Mouse (Mus musculus) midbrain, embryonic 13.5 days (tissue): ENCODE results near the gene Mvp. TPM values are rescaled to one million over a fixed set of nuclear protein-coding genes. Genes with fewer than 3 reads are reported as not detected.

ENCODE experiments used
- ATAC-seq: fragments of 200-750 bp; cut with Nextera tagmentation; 2 replicates; pipeline ENCODE4 v1.8.0; 2017; ENCODE audit warnings: mild to moderate bottlenecking, moderate TSS enrichment, moderate library complexity
- H3K27ac ChIP-seq: fragments of 300-500 bp; sonication (generic); 2 replicates; pipeline ENCODE4 v1.5.1; 2015; ENCODE audit warnings: inconsistent platforms, mild to moderate bottlenecking, moderate library complexity
- H3K27me3 ChIP-seq: fragments of 300-500 bp; sonication (generic); 2 replicates; pipeline ENCODE4 v1.6.1; 2015; ENCODE audit warnings: mild to moderate bottlenecking, inconsistent platforms
- H3K36me3 ChIP-seq: fragments of 300-500 bp; sonication (generic); 2 replicates; pipeline ENCODE4 v1.6.1; 2015; ENCODE audit warnings: mild to moderate bottlenecking, inconsistent platforms
- H3K4me1 ChIP-seq: fragments of 300-500 bp; sonication (generic); replicated peaks from 2 replicates; pipeline ENCODE4 v1.6.1; 2015; ENCODE audit warnings: inconsistent platforms
- H3K4me2 ChIP-seq: fragments of 300-500 bp; sonication (generic); replicated peaks from 2 replicates; pipeline ENCODE4 v1.6.1; 2015; ENCODE audit warnings: moderate library complexity, mild to moderate bottlenecking, inconsistent platforms
- H3K4me3 ChIP-seq: fragments of 300-500 bp; sonication (generic); replicated peaks from 2 replicates; pipeline ENCODE4 v1.5.1; 2015; ENCODE audit warnings: mild to moderate bottlenecking, inconsistent platforms
- H3K9ac ChIP-seq: fragments of 300-500 bp; sonication (generic); replicated peaks from 2 replicates; pipeline ENCODE4 v1.6.1; 2015; ENCODE audit warnings: mild to moderate bottlenecking, inconsistent platforms
- H3K9me3 ChIP-seq: fragments of 300-500 bp; sonication (generic); 2 replicates; pipeline ENCODE4 v1.6.1; 2016; ENCODE audit warnings: mild to moderate bottlenecking, inconsistent platforms
- WGBS: fragments of 180-500 bp; shearing (Covaris S2); methylation state at CpG from one replicate; pipeline ENCODE4 v1.1.7; 2015; 5-methylcytosine and 5-hydroxymethylcytosine counted together
- polyA plus RNA-seq: library from polyadenylated mRNA; unstranded; fragments of >200 nt; fragmentation: Nextera tagmentation; extraction: Ambion mirVana; gene quantifications from 2 replicates; pipeline ENCODE4 v1.2.1, GENCODE M21; 2015

The Mvp gene
- polyA plus RNA-seq, 1 experiment from 2014 or later: 3.7 TPM

DNA sequence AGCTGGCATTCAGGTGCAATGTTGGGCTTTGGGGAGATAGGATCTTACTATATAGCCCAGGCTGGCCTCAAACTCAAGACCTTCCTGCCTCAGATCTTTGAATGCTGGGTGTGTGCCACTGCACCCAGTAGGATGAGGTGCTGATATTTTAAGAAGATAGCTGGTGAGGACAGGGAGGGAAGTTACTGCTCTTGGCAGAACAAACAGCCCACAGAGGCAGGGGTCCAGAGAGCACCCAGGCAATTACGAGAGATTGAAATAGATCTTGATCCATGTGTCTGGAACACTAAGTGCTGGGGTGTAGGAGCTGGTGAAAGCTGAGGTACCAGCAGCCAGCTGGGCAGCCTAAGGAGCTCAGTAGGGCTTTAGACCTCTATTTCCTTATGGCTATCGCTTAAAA is 32.8 kb downstream of the Mvp start:
- no peak overlapping the region for H3K27ac ChIP-seq
- no peak for ATAC-seq
- H3K9me3 ChIP-seq: no peaks in the 10 kb centered on the region
- no peak overlapping the region for H3K9ac ChIP-seq
- peaks cover 17% of the 10 kb centered on the region for H3K4me1 ChIP-seq
- H3K4me2 ChIP-seq: no peak overlapping the region
- no peaks in the 10 kb centered on the region for H3K27me3 ChIP-seq
- 92% methylated on average over 2 of the region's 2 CpGs for WGBS
- no peak overlapping the region for H3K4me3 ChIP-seq
- H3K36me3 ChIP-seq: peaks cover 35% of the 10 kb centered on the region

GRCm38 (mm10) chr7:126978841-126979240 is 35.6 kb downstream of the Mvp start:
- Histone ChIP-seq H3K27me3 (no peaks in the 10 kb centered on the region), H3K4me3 (no peak overlapping the region), H3K36me3 (peaks cover 35% of the 10 kb centered on the region), H3K9me3 (no peaks in the 10 kb centered on the region), H3K4me2 (no peak overlapping the region), H3K4me1 (peaks cover 17% of the 10 kb centered on the region), H3K27ac (no peak overlapping the region), H3K9ac (no peak overlapping the region)
- ATAC-seq: no peak
- 94% methylated on average over 6 of the region's 6 CpGs for WGBS

- Histone ChIP-seq H3K4me1 (peaks cover 17% of the 10 kb centered on the region), H3K4me3 (peak overlapping the region; percentile 100), H3K4me2 (peak overlapping the region; percentile 93), H3K36me3 (peaks cover 39% of the 10 kb centered on the region), H3K27ac (peak overlapping the region; percentile 96), H3K27me3 (no peaks in the 10 kb centered on the region; the same call in 1 of the 2 replicates), H3K9me3 (no peaks in the 10 kb centered on the region), H3K9ac (peak overlapping the region; percentile 99)
- WGBS: 31% methylated on average over 14 of the region's 14 CpGs
- ATAC-seq: no peak; the same call in 1 of the 2 replicates
Observed at GRCm38 (mm10) chr7:126976878-126977459, 37.5 kb downstream of the Mvp start.

- Histone ChIP-seq H3K4me2 (peak within 1 kb of the TSS; percentile 93), H3K36me3 (peaks cover 43% of the 10 kb centered on the region), H3K4me3 (peak within 1 kb of the TSS; percentile 100), H3K9me3 (no peaks in the 10 kb centered on the region), H3K4me1 (peaks cover 17% of the 10 kb centered on the region), H3K9ac (peak within 1 kb of the TSS; percentile 99), H3K27ac (peak within 1 kb of the TSS; percentile 96), H3K27me3 (no peaks in the 10 kb centered on the region; the same call in 1 of the 2 replicates)
- WGBS: under 1% methylated on average over 55 of the region's 55 CpGs
- ATAC-seq: peak; percentile 96
Observed at GRCm38 (mm10) chr7:126975950-126976866, 38.2 kb downstream of the Mvp start, which contains the start of gene Cdiptos. Gene Cdiptos, minus strand, starts transcription at chr7:126976098.

GRCm38 (mm10) chr7:126975893-126975949 is 38.7 kb downstream of the Mvp start, which contains the start of gene Cdipt:
Gene Cdipt, plus strand, starts transcription at chr7:126975914.
- WGBS: 0% methylated on average over 1 of the region's 1 CpGs
- peaks cover 43% of the 10 kb centered on the region for H3K36me3 ChIP-seq
- no peaks in the 10 kb centered on the region; the same call in 1 of the 2 replicates for H3K27me3 ChIP-seq
- peak within 1 kb of the TSS; percentile 96 for H3K27ac ChIP-seq
- H3K9ac ChIP-seq: peak within 1 kb of the TSS; percentile 99
- ATAC-seq: no peak
- peak within 1 kb of the TSS; percentile 100 for H3K4me3 ChIP-seq
- H3K4me1 ChIP-seq: peaks cover 17% of the 10 kb centered on the region
- peak within 1 kb of the TSS; percentile 93 for H3K4me2 ChIP-seq
- no peaks in the 10 kb centered on the region for H3K9me3 ChIP-seq

GRCm38 (mm10) chr7:126975493-126975892 is 38.9 kb downstream of the Mvp start:
- H3K4me2 ChIP-seq: peak overlapping the region; percentile 93
- peak overlapping the region; percentile 100; the same call in 1 of the 2 replicates for H3K4me3 ChIP-seq
- no peak; the same call in 1 of the 2 replicates for ATAC-seq
- H3K4me1 ChIP-seq: peaks cover 17% of the 10 kb centered on the region
- H3K9me3 ChIP-seq: no peaks in the 10 kb centered on the region
- 13% methylated on average over 8 of the region's 8 CpGs for WGBS
- H3K27me3 ChIP-seq: no peaks in the 10 kb centered on the region; the same call in 1 of the 2 replicates
- peaks cover 44% of the 10 kb centered on the region for H3K36me3 ChIP-seq
- no peak overlapping the region for H3K9ac ChIP-seq
- no peak overlapping the region for H3K27ac ChIP-seq

DNA sequence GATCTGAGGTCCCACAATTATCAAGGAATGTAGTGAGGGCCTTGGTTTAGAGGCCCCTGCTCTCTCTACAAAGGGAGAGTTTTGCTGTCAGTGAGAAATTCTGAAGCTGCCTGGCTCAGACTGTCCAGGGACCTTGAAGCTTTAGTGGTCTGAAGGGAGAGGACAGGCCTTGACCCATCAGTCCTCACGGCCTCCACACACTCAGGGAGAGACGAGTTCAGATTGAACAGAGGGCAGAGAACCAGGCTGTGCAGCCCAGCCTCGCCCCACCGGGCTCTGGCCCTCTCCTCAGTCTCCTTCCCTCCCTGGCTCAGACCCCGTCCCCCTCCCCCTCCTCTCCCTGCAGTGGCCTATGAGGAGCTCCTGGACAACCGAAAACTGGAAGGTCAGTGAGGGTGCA is 47.1 kb downstream of the Mvp start:
- Histone ChIP-seq H3K9ac (no peak overlapping the region), H3K27me3 (peaks cover 20% of the 10 kb centered on the region), H3K9me3 (no peaks in the 10 kb centered on the region; the same call in 1 of the 2 replicates), H3K4me3 (no peak overlapping the region), H3K4me2 (no peak overlapping the region), H3K27ac (no peak overlapping the region), H3K36me3 (peaks cover 88% of the 10 kb centered on the region), H3K4me1 (no peaks in the 10 kb centered on the region)
- ATAC-seq: no peak
- 62% methylated on average over 6 of the region's 6 CpGs for WGBS

- peaks cover 88% of the 10 kb centered on the region for H3K36me3 ChIP-seq
- H3K27ac ChIP-seq: no peak overlapping the region
- H3K4me2 ChIP-seq: no peak overlapping the region
- no peak for ATAC-seq
- H3K27me3 ChIP-seq: peaks cover 37% of the 10 kb centered on the region
- no peak overlapping the region for H3K9ac ChIP-seq
- WGBS: 67% methylated on average over 3 of the region's 3 CpGs
- no peak overlapping the region for H3K4me3 ChIP-seq
- H3K4me1 ChIP-seq: no peaks in the 10 kb centered on the region
- no peaks in the 10 kb centered on the region; the same call in 1 of the 2 replicates for H3K9me3 ChIP-seq
Observed at GRCm38 (mm10) chr7:126965568-126965967, 48.9 kb downstream of the Mvp start.

GRCm38 (mm10) chr7:126963548-126964286 is 50.7 kb downstream of the Mvp start:
- no peaks in the 10 kb centered on the region for H3K9me3 ChIP-seq
- no peaks in the 10 kb centered on the region for H3K4me1 ChIP-seq
- H3K9ac ChIP-seq: no peak overlapping the region
- 30% methylated on average over 19 of the region's 19 CpGs for whole genome bisulfite sequencing
- ATAC-seq: no peak
- H3K36me3 ChIP-seq: peaks cover 87% of the 10 kb centered on the region
- peaks cover 38% of the 10 kb centered on the region for H3K27me3 ChIP-seq
- H3K27ac ChIP-seq: no peak overlapping the region
- no peak overlapping the region for H3K4me3 ChIP-seq
- no peak overlapping the region for H3K4me2 ChIP-seq

- WGBS: 88% methylated on average over 4 of the region's 4 CpGs
- H3K27ac ChIP-seq: no peak overlapping the region
- H3K9me3 ChIP-seq: no peaks in the 10 kb centered on the region
- no peak overlapping the region for H3K9ac ChIP-seq
- H3K36me3 ChIP-seq: peaks cover 87% of the 10 kb centered on the region
- no peak overlapping the region for H3K4me2 ChIP-seq
- no peak for ATAC-seq
- H3K4me1 ChIP-seq: no peaks in the 10 kb centered on the region
- H3K4me3 ChIP-seq: no peak overlapping the region
- H3K27me3 ChIP-seq: peaks cover 38% of the 10 kb centered on the region
Observed at GRCm38 (mm10) chr7:126961965-126962364, 52.5 kb downstream of the Mvp start.

GRCm38 (mm10) chr7:126961095-126961494 is 53.3 kb downstream of the Mvp start:
- Histone ChIP-seq H3K27ac (no peak overlapping the region), H3K36me3 (peaks cover 83% of the 10 kb centered on the region), H3K4me1 (no peaks in the 10 kb centered on the region), H3K4me2 (no peak overlapping the region), H3K9me3 (no peaks in the 10 kb centered on the region), H3K9ac (no peak overlapping the region), H3K4me3 (no peak overlapping the region), H3K27me3 (peaks cover 38% of the 10 kb centered on the region)
- 88% methylated on average over 5 of the region's 5 CpGs for WGBS
- no peak for ATAC-seq

DNA sequence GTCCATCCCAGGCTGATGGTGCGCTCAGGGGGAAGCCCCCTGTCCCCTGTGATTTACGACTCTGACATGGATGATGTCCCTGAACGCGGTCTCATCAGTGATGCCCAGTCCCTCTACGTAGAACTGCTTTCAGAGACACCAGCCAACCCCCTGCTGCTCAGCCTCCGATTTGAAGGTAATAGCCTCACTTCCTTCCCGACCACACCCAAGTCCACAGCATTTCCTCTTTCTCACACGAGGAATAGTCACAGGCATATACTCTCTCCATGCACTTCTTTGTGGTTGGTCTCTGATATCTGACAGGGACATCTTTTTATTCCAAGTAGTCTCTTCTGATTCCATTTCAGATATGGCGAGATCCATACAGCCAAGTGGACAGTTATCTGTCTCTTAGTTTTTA is 54.6 kb downstream of the Mvp start:
- Histone ChIP-seq H3K9me3 (no peaks in the 10 kb centered on the region), H3K27ac (no peak overlapping the region), H3K9ac (no peak overlapping the region), H3K4me2 (no peak overlapping the region), H3K36me3 (peaks cover 82% of the 10 kb centered on the region), H3K27me3 (peaks cover 38% of the 10 kb centered on the region), H3K4me3 (no peak overlapping the region), H3K4me1 (no peaks in the 10 kb centered on the region)
- WGBS: 76% methylated on average over 9 of the region's 9 CpGs
- no peak for ATAC-seq
